Comparison of ENCODE assay signal across 8 mouse cellular contexts in genomic region chr13:63563781-63564625, GRCm38 (mm10). TPM values are rescaled to one million over a fixed set of nuclear protein-coding genes. Genes with fewer than 3 reads are reported as not detected.
A peak's percentile ranks its signal among the peaks of the same experiment; 100 is the strongest.
DNase-seq lines count a peak whose midpoint lies in the region; ATAC-seq and TF ChIP-seq lines count a peak whose summit lies in the region.

No protein-coding gene starts in this region.

- no peak for TF ChIP-seq CTCF in lung, embryonic 14.5 days (IDR thresholded peaks at IDR 0.05; ENCODE audit: low read depth)
- TF ChIP-seq CTCF in olfactory bulb, adult 2 months (IDR thresholded peaks at IDR 0.05; ENCODE audit: insufficient read depth, low read depth, low read length), result no peak

- peaks cover 39% of the 10 kb centered on the region for H3K4me1 ChIP-seq in lung, embryonic 14.5 days (ENCODE audit: insufficient read depth)
- H3K4me1 ChIP-seq in olfactory bulb, adult 2 months (ENCODE audit: control insufficient read depth, insufficient read depth, low read length), result peaks cover 4% of the 10 kb centered on the region; the same call in 1 of the 2 replicates

- TF ChIP-seq POLR2A in olfactory bulb, adult 2 months (IDR thresholded peaks at IDR 0.05; ENCODE audit: insufficient read depth, low read depth, low read length), result no peak; the same call in 1 of the 2 replicates

- no peak for ATAC-seq in lung, embryonic 14.5 days (ENCODE audit: insufficient read depth)

- H3K36me3 ChIP-seq in lung, embryonic 14.5 days (ENCODE audit: insufficient read depth), result peaks cover 53% of the 10 kb centered on the region

- H3K9me3 ChIP-seq in lung, embryonic 14.5 days (ENCODE audit: low read depth, low read length), result no peaks in the 10 kb centered on the region

- WGBS in lung, embryonic 14.5 days, result under 1% methylated on average over 51 of the region's 51 CpGs
- WGBS in olfactory bulb, adult 2 months, result under 1% methylated on average over 51 of the region's 51 CpGs

- H3K27ac ChIP-seq in lung, embryonic 14.5 days (ENCODE audit: low read depth), result peak overlapping the region; percentile 100
- H3K27ac ChIP-seq in olfactory bulb, adult 2 months (ENCODE audit: insufficient read depth, low read depth, low read length), result peak overlapping the region; percentile 96

- no peaks in the 10 kb centered on the region for H3K27me3 ChIP-seq in lung, embryonic 14.5 days (ENCODE audit: insufficient read depth, low read length)

- H3K9ac ChIP-seq in lung, embryonic 14.5 days, result peak overlapping the region; percentile 100

- H3K4me3 ChIP-seq in lung, embryonic 14.5 days (ENCODE audit: low read depth, low read length), result peak overlapping the region; percentile 83
- peak overlapping the region; percentile 89 for H3K4me3 ChIP-seq in olfactory bulb, adult 2 months (ENCODE audit: insufficient read depth, low read depth, low read length)

- DNase-seq in 3134 (ENCODE audit: extremely low read depth, insufficient read length, low spot score) (peak; percentile 72), adipocyte (ENCODE audit: low spot score) (peak; percentile 64)
- DNase-seq in embryo, embryonic 11 days, result peak; percentile 69
- DNase-seq in heart, adult 8-10 months (ENCODE audit: low spot score), result peak; percentile 55
- DNase-seq in kidney, adult 9 months, result peak; percentile 56
- peak; percentile 61 for DNase-seq in lung, embryonic 14.5 days
- peak; percentile 69 for DNase-seq in thymus, postnatal 14 days

- peak overlapping the region; percentile 91 for H3K4me2 ChIP-seq in lung, embryonic 14.5 days

RNA-seq across cellular contexts. Expression of gene Ptch1, which starts 9.4 kb away (rescaled TPM):
- 10 to 100 TPM; 10.1 to 17.2 (median 13.6) TPM for total RNA-seq in heart, adult 8-10 months (2022)
- 64.6 and 68.6 TPM in 2 replicates for polyA plus RNA-seq in lung, embryonic 14.5 days (2014; fragmentation: Nextera tagmentation; extraction: Ambion mirVana)
- not detected in 2 replicates for polyA plus RNA-seq in olfactory bulb, adult 2 months (2012; ENCODE audit: insufficient read depth, insufficient read length, low replicate concordance, missing spikeins)
